Mouse (Mus musculus) stomach, postnatal 0 days (tissue): ENCODE results near the gene Tas1r1.

Experiments
- CTCF ChIP-seq: IDR thresholded peaks from 2 replicates; pipeline ENCODE4 v1.5.1; 2016; ENCODE audit warnings: antibody characterized with exemption, low read depth, mild to moderate bottlenecking, moderate library complexity
- EP300 ChIP-seq: optimal IDR thresholded peaks from 2 replicates; pipeline ENCODE3; 2016; ENCODE audit warnings: antibody characterized with exemption

DNA sequence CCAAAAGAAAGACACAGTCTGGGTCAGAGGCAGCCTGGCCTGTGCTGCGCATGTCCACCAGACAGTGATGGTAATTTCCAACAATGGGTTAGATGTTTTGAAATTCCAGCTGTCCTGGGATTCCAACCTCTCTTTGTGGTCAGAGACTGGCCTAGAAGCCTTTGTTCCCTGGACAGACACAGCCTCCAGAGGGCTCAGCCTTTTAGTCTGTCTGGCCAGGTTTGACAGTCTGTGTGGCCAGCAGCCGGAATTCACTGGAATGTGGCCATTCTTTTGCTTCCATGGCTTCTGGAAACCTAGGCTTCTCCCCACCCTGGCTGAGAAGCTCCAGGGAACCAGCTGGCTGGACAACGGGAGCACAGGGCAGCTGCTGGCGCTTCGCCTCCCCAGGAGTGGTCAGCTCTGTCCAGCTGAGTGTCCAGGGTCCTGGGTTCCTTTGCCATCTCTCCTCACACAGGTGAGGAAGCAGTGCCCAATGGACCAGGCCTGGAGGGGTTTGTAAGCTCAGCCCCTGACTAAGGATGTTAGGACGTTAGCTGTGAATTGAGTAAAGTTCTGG is 29.9 kb upstream of the Tas1r1 start:
- no peak for TF ChIP-seq CTCF
- no peak for TF ChIP-seq EP300
